13 mouse cellular contexts compared by ENCODE assay signal in the genomic region with DNA sequence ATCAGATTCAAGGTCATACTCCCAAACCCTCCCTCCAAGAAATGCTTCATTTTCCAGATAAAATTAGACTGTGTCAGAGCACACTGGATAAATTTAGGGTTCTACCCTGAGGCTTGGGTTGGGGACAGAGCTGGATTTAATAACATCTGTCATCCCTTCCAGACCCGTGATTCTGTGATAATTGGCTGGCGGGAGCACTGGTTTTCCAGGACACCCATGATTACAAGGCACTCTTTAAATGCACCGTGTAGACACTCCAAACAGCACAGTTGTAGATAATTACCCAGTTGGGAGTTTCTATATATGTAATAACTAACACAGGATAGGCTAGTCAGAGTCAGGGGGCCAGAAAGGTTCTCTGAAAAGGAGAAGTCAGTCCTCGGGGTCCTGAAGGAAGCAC.
DNase-seq lines count a peak whose midpoint lies in the region; ATAC-seq and TF ChIP-seq lines count a peak whose summit lies in the region.
"Had no signal": no experiment of that assay in that cellular context is flagged by ENCODE, and none has a peak within 500 bp of the region (broad histone marks: within the 10 kb centered on the region; RNA-seq: fewer than 3 reads in every experiment).

No protein-coding gene starts in this region.

- 70% methylated on average over 4 of the region's 4 CpGs for WGBS in heart, embryonic 12.5 days
- WGBS in midbrain, embryonic 11.5 days = 76% methylated on average over 4 of the region's 4 CpGs
- 58% methylated on average over 4 of the region's 4 CpGs for WGBS in midbrain, postnatal 0 days
- 43% methylated on average over 4 of the region's 4 CpGs for WGBS in hindbrain, embryonic 13.5 days
- WGBS in neural tube, embryonic 15.5 days = 50% methylated on average over 4 of the region's 4 CpGs

- no peak overlapping the region for H3K27ac ChIP-seq in heart, embryonic 12.5 days (ENCODE audit: poor library complexity, severe bottlenecking)
- H3K27ac ChIP-seq in midbrain, embryonic 11.5 days (ENCODE audit: low read depth, low read length) = no peak overlapping the region
- H3K27ac ChIP-seq in midbrain, postnatal 0 days (ENCODE audit: low read depth, low read length) = no peak overlapping the region
- H3K27ac ChIP-seq in hindbrain, embryonic 13.5 days = no peak overlapping the region
- H3K27ac ChIP-seq in neural tube, embryonic 15.5 days (replicated peaks) = no peak overlapping the region
- H3K27ac ChIP-seq: intestine, embryonic 15.5 days; liver, embryonic 14.5 days had no signal

- H3K9me3 ChIP-seq in heart, embryonic 12.5 days (replicated peaks) = 0 out of 2 replicates have a peak, but pooled peaks cover 2% of the 10 kb centered on the region
- no peaks in the 10 kb centered on the region for H3K9me3 ChIP-seq in midbrain, embryonic 11.5 days (ENCODE audit: control insufficient read depth, low read length)
- H3K9me3 ChIP-seq in midbrain, postnatal 0 days (ENCODE audit: low read length) = no peaks in the 10 kb centered on the region
- no peaks in the 10 kb centered on the region for H3K9me3 ChIP-seq in hindbrain, embryonic 13.5 days
- H3K9me3 ChIP-seq in neural tube, embryonic 15.5 days (replicated peaks) = no peaks in the 10 kb centered on the region
- H3K9me3 ChIP-seq: G1E; intestine, embryonic 15.5 days had no signal

- H3K9ac ChIP-seq in heart, embryonic 12.5 days = no peak overlapping the region
- no peak overlapping the region for H3K9ac ChIP-seq in midbrain, embryonic 11.5 days (ENCODE audit: low read length)
- H3K9ac ChIP-seq in midbrain, postnatal 0 days (replicated peaks; ENCODE audit: low read length, poor library complexity, severe bottlenecking) = no peak overlapping the region
- H3K9ac ChIP-seq in hindbrain, embryonic 13.5 days = no peak overlapping the region
- no peak overlapping the region for H3K9ac ChIP-seq in neural tube, embryonic 15.5 days (replicated peaks)
- H3K9ac ChIP-seq: intestine, embryonic 15.5 days; liver, embryonic 14.5 days had no signal

- ATAC-seq in heart, embryonic 12.5 days (ENCODE audit: insufficient number of reproducible peaks, low FRiP score) = no peak; the same call in 1 of the 2 replicates
- ATAC-seq in midbrain, embryonic 11.5 days (ENCODE audit: low FRiP score) = 0 out of 2 replicates have a peak, but pooled peaks have one; percentile 0
- ATAC-seq in midbrain, postnatal 0 days (ENCODE audit: low FRiP score) = no peak
- 0 out of 2 replicates have a peak, but pooled peaks have one; percentile 1 for ATAC-seq in hindbrain, embryonic 13.5 days (ENCODE audit: low FRiP score)
- ATAC-seq in neural tube, embryonic 15.5 days (ENCODE audit: low FRiP score) = no peak
- ATAC-seq: intestine, embryonic 15.5 days had no signal

- no peak for TF ChIP-seq CTCF in midbrain, postnatal 0 days (IDR thresholded peaks at IDR 0.05)

- H3K4me1 ChIP-seq in heart, embryonic 12.5 days (replicated peaks) = peaks cover 8% of the 10 kb centered on the region; the same call in 1 of the 2 replicates
- peaks cover 18% of the 10 kb centered on the region for H3K4me1 ChIP-seq in midbrain, embryonic 11.5 days (ENCODE audit: control insufficient read depth, insufficient read depth, low read length)
- H3K4me1 ChIP-seq in midbrain, postnatal 0 days (ENCODE audit: insufficient read depth, low read length) = peaks cover 16% of the 10 kb centered on the region; the same call in 1 of the 2 replicates
- H3K4me1 ChIP-seq in hindbrain, embryonic 13.5 days (replicated peaks) = peaks cover 31% of the 10 kb centered on the region
- peaks cover 20% of the 10 kb centered on the region for H3K4me1 ChIP-seq in neural tube, embryonic 15.5 days
- H3K4me1 ChIP-seq: intestine, embryonic 15.5 days; megakaryocyte, embryonic 14.5 days had no signal

- no peak overlapping the region for H3K4me3 ChIP-seq in heart, embryonic 12.5 days
- no peak overlapping the region for H3K4me3 ChIP-seq in midbrain, embryonic 11.5 days (ENCODE audit: low read depth, low read length)
- no peak overlapping the region for H3K4me3 ChIP-seq in midbrain, postnatal 0 days (ENCODE audit: low read depth, low read length)
- H3K4me3 ChIP-seq in hindbrain, embryonic 13.5 days = no peak overlapping the region
- no peak overlapping the region for H3K4me3 ChIP-seq in neural tube, embryonic 15.5 days (replicated peaks)
- H3K4me3 ChIP-seq: intestine, embryonic 15.5 days; megakaryocyte, embryonic 14.5 days had no signal

- H3K27me3 ChIP-seq in heart, embryonic 12.5 days (replicated peaks) = no peaks in the 10 kb centered on the region
- H3K27me3 ChIP-seq in midbrain, embryonic 11.5 days (ENCODE audit: control insufficient read depth, insufficient read depth, low read length) = peaks cover 25% of the 10 kb centered on the region
- no peaks in the 10 kb centered on the region for H3K27me3 ChIP-seq in midbrain, postnatal 0 days (ENCODE audit: insufficient read depth, low read length)
- H3K27me3 ChIP-seq in hindbrain, embryonic 13.5 days = peaks cover 7% of the 10 kb centered on the region; the same call in 1 of the 2 replicates
- H3K27me3 ChIP-seq in neural tube, embryonic 15.5 days (replicated peaks) = no peaks in the 10 kb centered on the region
- H3K27me3 ChIP-seq: intestine, embryonic 15.5 days; megakaryocyte, embryonic 14.5 days had no signal

- DNase-seq in heart, postnatal 4 days = peak; percentile 8
- peak; percentile 89 for DNase-seq in midbrain, embryonic 11.5 days (ENCODE audit: low spot score, missing footprints)
- DNase-seq in midbrain, postnatal 0 days (ENCODE audit: low spot score) = no peak
- DNase-seq in MN1 (ENCODE audit: low spot score) = no peak
- DNase-seq: cerebellum, postnatal 36 days; thymus, adult 18-20 months had no signal

- H3K36me3 ChIP-seq in heart, embryonic 12.5 days = no peaks in the 10 kb centered on the region
- no peaks in the 10 kb centered on the region for H3K36me3 ChIP-seq in midbrain, embryonic 11.5 days (ENCODE audit: control insufficient read depth, insufficient read depth, low read length)
- no peaks in the 10 kb centered on the region for H3K36me3 ChIP-seq in midbrain, postnatal 0 days (ENCODE audit: insufficient read depth, low read length)
- no peaks in the 10 kb centered on the region for H3K36me3 ChIP-seq in hindbrain, embryonic 13.5 days
- H3K36me3 ChIP-seq in neural tube, embryonic 15.5 days = no peaks in the 10 kb centered on the region
- H3K36me3 ChIP-seq: G1E; intestine, embryonic 15.5 days had no signal

- H3K4me2 ChIP-seq in heart, embryonic 12.5 days = no peak overlapping the region
- H3K4me2 ChIP-seq in midbrain, embryonic 11.5 days = peak overlapping the region; percentile 30
- no peak overlapping the region for H3K4me2 ChIP-seq in midbrain, postnatal 0 days (ENCODE audit: low read depth, low read length, poor library complexity, severe bottlenecking)
- H3K4me2 ChIP-seq in hindbrain, embryonic 13.5 days = peak overlapping the region; percentile 35; the same call in 1 of the 2 replicates
- H3K4me2 ChIP-seq in neural tube, embryonic 15.5 days = peak overlapping the region; percentile 37; the same call in 1 of the 2 replicates
- H3K4me2 ChIP-seq: intestine, embryonic 15.5 days had no signal

Comparison
In these comparisons a context has a peak if more than half of its experiments do, and no peak if none do; other contexts are left out.
1. DNase-seq: peak in heart, postnatal 4 days (single experiment) and midbrain, embryonic 11.5 days (single experiment); none in midbrain, postnatal 0 days (single experiment) and MN1 (single experiment).
2. ATAC-seq: peak in midbrain, embryonic 11.5 days (single experiment) and hindbrain, embryonic 13.5 days (single experiment); none in heart, embryonic 12.5 days (single experiment), midbrain, postnatal 0 days (single experiment) and neural tube, embryonic 15.5 days (single experiment).
3. H3K4me2 ChIP-seq: peak in midbrain, embryonic 11.5 days (single experiment), hindbrain, embryonic 13.5 days (single experiment) and neural tube, embryonic 15.5 days (single experiment); none in heart, embryonic 12.5 days (single experiment) and midbrain, postnatal 0 days (single experiment).